Mouse (Mus musculus) bone marrow macrophage, adult 2 months (primary cell): ENCODE results near the gene Trp53i13.

Experiments used
- CTCF ChIP-seq: IDR thresholded peaks from 2 replicates; pipeline ENCODE4 v1.5.1; 2012; ENCODE audit warnings: low read depth, mild to moderate bottlenecking, low read length, moderate library complexity
- POLR2A ChIP-seq: IDR thresholded peaks from 2 replicates; pipeline ENCODE4 v1.6.1; 2012; ENCODE audit warnings: mild to moderate bottlenecking, low read depth, low read length, borderline replicate concordance

DNA sequence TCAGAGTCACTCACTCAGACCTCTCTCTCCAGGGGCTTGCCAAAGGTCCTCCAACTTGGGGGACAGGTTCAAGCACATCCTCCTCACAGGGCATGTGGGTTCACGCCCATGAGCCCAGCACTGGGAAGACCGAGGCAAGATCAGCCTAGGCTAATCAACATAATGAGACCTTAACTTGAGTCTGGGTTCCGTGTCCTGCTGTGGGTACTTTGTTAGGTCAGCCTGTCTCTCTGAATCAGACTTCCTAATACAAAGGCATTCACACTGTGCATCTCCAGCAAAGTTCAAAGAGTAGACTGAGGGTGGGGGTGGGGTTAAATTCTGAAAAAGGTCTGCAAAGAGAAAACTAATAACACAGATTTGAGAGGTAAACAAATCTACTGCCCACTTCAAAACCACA is 50.7 kb downstream of the Trp53i13 start:
- TF ChIP-seq POLR2A (no peak), CTCF (no peak)
